ENCODE assay signal across 30 mouse cellular contexts in the genomic region with DNA sequence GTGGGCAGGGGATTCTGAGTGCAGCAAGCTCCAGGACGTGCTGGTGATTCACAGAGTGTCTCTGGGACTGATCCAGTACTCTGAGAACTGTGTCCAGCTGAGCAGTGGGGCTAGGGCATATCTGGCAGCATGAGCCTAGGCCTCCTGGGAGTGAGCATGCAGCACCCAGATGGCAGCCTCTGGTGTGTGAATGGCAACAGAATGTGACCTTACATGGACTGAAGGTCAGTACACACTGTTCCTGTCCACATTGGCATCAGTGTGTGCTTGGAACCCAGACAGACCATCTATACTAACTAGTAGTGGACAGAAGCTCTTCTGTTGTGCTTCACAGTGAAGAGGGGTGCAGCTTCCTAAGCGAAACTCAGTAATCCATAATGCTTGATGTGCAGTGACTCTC. TPM values are rescaled to one million over a fixed set of nuclear protein-coding genes. Genes with fewer than 3 reads are reported as not detected.
DNase-seq lines count a peak whose midpoint lies in the region; ATAC-seq and TF ChIP-seq lines count a peak whose summit lies in the region.
"Had no signal": no experiment of that assay in that cellular context is flagged by ENCODE, and none has a peak within 500 bp of the region (broad histone marks: within the 10 kb centered on the region; RNA-seq: fewer than 3 reads in every experiment).

No protein-coding gene starts in this region.

- 79% methylated on average over 2 of the region's 2 CpGs for WGBS in hindbrain, postnatal 0 days
- WGBS in hindbrain, embryonic 13.5 days = 84% methylated on average over 2 of the region's 2 CpGs

- no peak overlapping the region for H3K27ac ChIP-seq in hindbrain, postnatal 0 days
- no peak overlapping the region for H3K27ac ChIP-seq in hindbrain, embryonic 13.5 days
- H3K27ac ChIP-seq: embryonic facial prominence, embryonic 10.5 days; embryonic facial prominence, embryonic 15.5 days; forebrain, embryonic 12.5 days; heart, embryonic 15.5 days; hindbrain, embryonic 14.5 days; limb, embryonic 10.5 days; limb, embryonic 15.5 days; neural tube, embryonic 15.5 days had no signal

- H3K9ac ChIP-seq in hindbrain, postnatal 0 days (replicated peaks; ENCODE audit: low read length) = no peak overlapping the region
- no peak overlapping the region for H3K9ac ChIP-seq in hindbrain, embryonic 13.5 days
- H3K9ac ChIP-seq: embryonic facial prominence, embryonic 15.5 days; forebrain, embryonic 12.5 days; forebrain, postnatal 0 days; heart, embryonic 15.5 days; hindbrain, embryonic 14.5 days; limb, embryonic 15.5 days; neural tube, embryonic 15.5 days had no signal

- peaks cover 36% of the 10 kb centered on the region; the same call in 1 of the 2 replicates for H3K36me3 ChIP-seq in hindbrain, postnatal 0 days (ENCODE audit: insufficient read depth, low read length)
- peaks cover 45% of the 10 kb centered on the region for H3K36me3 ChIP-seq in hindbrain, embryonic 13.5 days
- H3K36me3 ChIP-seq in megakaryocyte, embryonic 14.5 days (replicated peaks; ENCODE audit: low read length) = peaks cover 99% of the 10 kb centered on the region

- no peaks in the 10 kb centered on the region for H3K4me1 ChIP-seq in hindbrain, postnatal 0 days (ENCODE audit: insufficient read depth, low read length)
- no peaks in the 10 kb centered on the region for H3K4me1 ChIP-seq in hindbrain, embryonic 13.5 days (replicated peaks)
- H3K4me1 ChIP-seq in megakaryocyte, embryonic 14.5 days = peaks cover 22% of the 10 kb centered on the region
- H3K4me1 ChIP-seq: embryonic facial prominence, embryonic 10.5 days; embryonic facial prominence, embryonic 15.5 days; forebrain, embryonic 12.5 days; limb, embryonic 10.5 days; limb, embryonic 15.5 days; neural tube, embryonic 15.5 days had no signal

- TF ChIP-seq CTCF in hindbrain, postnatal 0 days (IDR thresholded peaks at IDR 0.05; ENCODE audit: low read depth) = no peak

- H3K9me3 ChIP-seq in hindbrain, postnatal 0 days (ENCODE audit: low read length) = no peaks in the 10 kb centered on the region
- no peaks in the 10 kb centered on the region for H3K9me3 ChIP-seq in hindbrain, embryonic 13.5 days
- H3K9me3 ChIP-seq in megakaryocyte, embryonic 14.5 days = no peaks in the 10 kb centered on the region
- H3K9me3 ChIP-seq: embryonic facial prominence, embryonic 10.5 days; embryonic facial prominence, embryonic 15.5 days; forebrain, embryonic 12.5 days; G1E; heart, embryonic 15.5 days; limb, embryonic 10.5 days; limb, embryonic 15.5 days; neural tube, embryonic 15.5 days had no signal

- no peaks in the 10 kb centered on the region for H3K27me3 ChIP-seq in hindbrain, postnatal 0 days (ENCODE audit: insufficient read depth, low read length)
- H3K27me3 ChIP-seq in hindbrain, embryonic 13.5 days = no peaks in the 10 kb centered on the region
- H3K27me3 ChIP-seq in megakaryocyte, embryonic 14.5 days (replicated peaks) = no peaks in the 10 kb centered on the region
- H3K27me3 ChIP-seq: embryonic facial prominence, embryonic 15.5 days; forebrain, embryonic 12.5 days; heart, embryonic 15.5 days; limb, embryonic 15.5 days; neural tube, embryonic 15.5 days had no signal

- DNase-seq in adrenal gland, adult (ENCODE audit: inconsistent age in 2 of 2, low spot score in 1 of 2) = peak; percentile 58 to 68
- no peak for DNase-seq in adrenal gland, postnatal 4 days (ENCODE audit: low spot score in 2 of 2)
- no peak for DNase-seq in hindbrain, postnatal 0 days (ENCODE audit: low spot score)
- DNase-seq in spleen, adult 18-20 months = no peak
- DNase-seq in thymus, postnatal 14 days = no peak
- DNase-seq: cerebellum, adult 2 months; cerebellum, postnatal 14 days; forebrain, postnatal 0 days; gastrocnemius, postnatal 10 days; heart, postnatal 4 days; kidney, adult 9 months; kidney, postnatal 14 days; layer of hippocampus, adult 9-11 months; lung, postnatal 4 days; midbrain, embryonic 14.5 days; right cerebral cortex, postnatal 25 days had no signal

- no peak overlapping the region for H3K4me2 ChIP-seq in hindbrain, postnatal 0 days (ENCODE audit: low read depth, low read length)
- no peak overlapping the region for H3K4me2 ChIP-seq in hindbrain, embryonic 13.5 days
- H3K4me2 ChIP-seq: embryonic facial prominence, embryonic 15.5 days; forebrain, embryonic 12.5 days; heart, embryonic 15.5 days; hindbrain, embryonic 14.5 days; limb, embryonic 15.5 days; neural tube, embryonic 15.5 days had no signal

- ATAC-seq in hindbrain, postnatal 0 days = peak; percentile 45; the same call in 1 of the 2 replicates
- no peak for ATAC-seq in hindbrain, embryonic 13.5 days (ENCODE audit: low FRiP score)
- ATAC-seq in megakaryocyte, adult 5-6 weeks (ENCODE audit: poor library complexity, severe bottlenecking) = no peak
- ATAC-seq: forebrain, postnatal 0 days; inflammation-experienced regulatory T-cells, adult 6 months; lung, postnatal 0 days had no signal

- H3K4me3 ChIP-seq in hindbrain, postnatal 0 days (ENCODE audit: low read length) = no peak overlapping the region
- no peak overlapping the region for H3K4me3 ChIP-seq in hindbrain, embryonic 13.5 days
- H3K4me3 ChIP-seq in megakaryocyte, embryonic 14.5 days (replicated peaks) = peak overlapping the region; percentile 47
- H3K4me3 ChIP-seq: embryonic facial prominence, embryonic 10.5 days; embryonic facial prominence, embryonic 15.5 days; forebrain, embryonic 12.5 days; heart, embryonic 15.5 days; limb, embryonic 10.5 days; limb, embryonic 15.5 days; neural tube, embryonic 15.5 days had no signal

RNA-seq across cellular contexts. Expression of a gene that starts 23.6 kb away (rescaled TPM):
- 10 to 100 TPM; 18.8 to 19.5 TPM for total RNA-seq in adrenal gland, postnatal 4 days (2021)
- total RNA-seq in hindbrain, postnatal 0 days (2014; rRNA removed) = 14.3 and 17.0 TPM in 2 replicates
- 2.3 TPM in 2 replicates for polyA plus RNA-seq in hindbrain, postnatal 0 days (2015; fragmentation: Nextera tagmentation; extraction: Ambion mirVana)
- 2.2 TPM in 2 replicates for polyA plus RNA-seq in hindbrain, embryonic 13.5 days (2015; fragmentation: Nextera tagmentation; extraction: Ambion mirVana)
- 3.8 and 5.2 TPM in 2 replicates for polyA plus RNA-seq in megakaryocyte, embryonic 14.5 days (2012; ENCODE audit: insufficient read depth, low replicate concordance)
- total RNA-seq in megakaryocyte, adult 5-6 weeks (2015) = 24.7 and 25.8 TPM in 2 replicates
- 19.1 TPM in 2 replicates for total RNA-seq in megakaryocyte, adult 5-6 weeks (2017)

Comparison
In these comparisons a context has a peak if more than half of its experiments do, and no peak if none do; other contexts are left out.
1. DNase-seq: peak in adrenal gland, adult (2 of 2); none in adrenal gland, postnatal 4 days (0 of 2), hindbrain, postnatal 0 days (single experiment), spleen, adult 18-20 months (0 of 2) and thymus, postnatal 14 days (single experiment).